Mouse (Mus musculus) left cerebral cortex, adult 11 months (tissue): ENCODE data around the gene 4930426L09Rik.
A peak's percentile ranks its signal among the peaks of the same experiment; 100 is the strongest.

Source experiments
- DNase-seq: peaks from one replicate; pipeline ENCODE4 v3.0.0; 2022; ENCODE audit warnings: low spot score

4930426L09Rik gene

DNA sequence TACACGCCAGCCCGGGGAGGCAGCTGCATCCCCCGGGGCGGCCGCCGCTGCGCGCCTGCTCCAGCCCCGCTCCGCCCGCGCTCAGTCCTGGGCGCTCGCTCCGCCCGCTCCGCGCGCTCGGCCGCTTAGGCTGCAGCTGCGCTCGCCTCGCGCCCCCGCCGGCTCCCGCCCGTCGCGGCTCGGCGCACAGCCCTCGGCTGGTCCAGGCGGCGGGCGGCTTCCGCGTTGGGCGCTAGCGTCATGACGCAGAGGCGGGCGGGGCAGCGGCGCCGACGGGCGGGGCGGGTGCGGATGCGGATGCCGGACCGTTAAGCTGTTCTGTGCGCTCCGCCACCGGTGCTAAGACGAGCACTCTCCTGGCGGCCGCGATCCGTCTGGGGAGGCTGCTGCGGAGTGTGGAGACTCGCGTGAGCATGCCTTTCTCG, at the start of gene 4930426L09Rik, which contains the start of gene Pip4k2a:
Gene 4930426L09Rik, plus strand, starts transcription at position 290 of the 425 bp plus-strand sequence.
Gene Pip4k2a, minus strand, starts transcription at position 73 of the 425 bp plus-strand sequence.
- peak; percentile 89 for DNase-seq

GRCm38 (mm10) chr2:18948741-18949140, 49.4 kb upstream of the 4930426L09Rik start:
- no peak for DNase-seq

GRCm38 (mm10) chr2:18950758-18951157, 47.4 kb upstream of the 4930426L09Rik start:
- DNase-seq: no peak

DNA sequence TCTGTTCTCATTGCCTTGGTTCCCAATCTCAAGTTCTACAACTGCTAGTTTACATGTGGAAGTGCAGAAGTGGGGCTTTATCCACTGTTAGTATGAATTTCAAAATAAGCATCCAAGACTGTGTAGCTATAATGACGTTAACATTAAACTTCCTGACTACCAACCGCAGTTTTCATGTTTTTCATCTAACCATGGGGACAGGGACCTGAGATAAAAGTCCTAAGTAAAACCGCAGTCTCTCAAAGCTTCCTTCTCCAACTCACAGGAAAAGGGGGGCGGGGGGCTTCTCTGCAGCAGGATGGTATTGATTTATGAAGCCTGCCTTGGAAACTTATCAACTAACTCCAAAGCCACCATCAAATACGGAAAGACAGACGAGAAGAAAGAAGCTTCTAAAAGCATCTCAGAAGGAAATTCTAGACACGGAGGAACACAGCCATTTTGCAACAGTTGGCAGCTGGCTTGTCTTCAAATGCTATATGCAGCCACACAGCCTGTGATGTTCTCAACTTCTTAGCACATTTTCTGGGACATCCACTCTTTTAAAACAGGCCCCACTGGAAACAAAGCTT, 46.0 kb upstream of the 4930426L09Rik start:
- DNase-seq: peak; percentile 32

GRCm38 (mm10) chr2:18954422-18954821, 43.7 kb upstream of the 4930426L09Rik start:
- DNase-seq: no peak

DNA sequence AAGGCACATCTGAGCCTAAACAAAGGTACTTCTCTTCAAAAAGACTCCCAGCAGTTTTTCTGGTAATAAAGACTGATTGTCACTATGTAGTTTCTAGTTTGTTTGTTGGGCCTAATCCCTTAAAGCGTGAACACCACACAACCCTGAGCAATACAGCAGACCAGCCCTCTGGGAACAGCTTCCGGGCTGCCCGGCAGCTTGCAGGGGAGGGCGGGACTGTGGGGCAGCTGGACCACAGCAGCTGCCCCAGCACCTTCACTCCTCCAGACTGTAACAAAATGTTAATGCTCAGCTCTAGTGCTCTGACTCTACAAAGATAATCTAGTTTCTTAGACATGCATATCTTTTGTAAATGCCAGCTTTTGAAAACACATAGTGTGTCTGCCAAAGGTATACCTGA, 43.1 kb upstream of the 4930426L09Rik start:
- DNase-seq: no peak

DNA sequence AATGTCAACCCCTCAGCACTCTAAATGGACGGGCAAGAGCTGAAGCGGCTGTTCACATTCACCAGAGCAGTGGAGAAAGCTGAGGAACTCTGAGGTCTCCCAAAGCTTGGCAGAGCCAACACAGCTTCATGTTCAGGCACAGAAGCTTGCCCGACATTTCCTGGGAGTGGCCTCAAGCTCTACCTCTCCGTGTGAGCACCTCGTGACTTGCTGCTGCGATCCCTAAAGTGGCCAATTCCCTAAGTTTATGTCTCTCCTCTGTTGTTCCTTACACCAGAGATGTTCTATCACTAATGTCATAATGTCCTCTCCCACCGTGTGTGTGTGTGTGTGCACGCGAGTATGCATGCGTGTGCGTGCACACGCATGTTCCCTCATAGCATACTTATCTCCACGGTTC, 42.5 kb upstream of the 4930426L09Rik start:
- DNase-seq: no peak

DNA sequence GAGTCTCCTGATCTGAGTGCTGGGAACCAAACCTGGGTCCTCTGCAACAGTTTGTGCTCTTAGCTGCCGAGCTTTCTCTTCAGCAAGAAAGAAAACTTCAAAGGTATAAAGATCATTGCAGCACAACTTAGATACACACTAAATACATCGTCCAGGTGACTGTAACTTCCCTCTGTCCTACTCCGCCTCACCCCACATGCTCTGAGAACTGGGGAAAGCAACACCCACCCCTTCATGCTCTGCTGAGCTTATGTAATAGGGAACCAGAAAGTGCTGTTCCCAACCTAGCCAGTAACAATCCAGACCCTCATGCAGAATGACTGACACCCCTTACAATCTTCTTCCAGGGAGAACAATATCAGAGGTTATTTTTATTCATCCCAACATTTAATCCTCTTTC, 41.7 kb upstream of the 4930426L09Rik start:
- DNase-seq: no peak

DNA sequence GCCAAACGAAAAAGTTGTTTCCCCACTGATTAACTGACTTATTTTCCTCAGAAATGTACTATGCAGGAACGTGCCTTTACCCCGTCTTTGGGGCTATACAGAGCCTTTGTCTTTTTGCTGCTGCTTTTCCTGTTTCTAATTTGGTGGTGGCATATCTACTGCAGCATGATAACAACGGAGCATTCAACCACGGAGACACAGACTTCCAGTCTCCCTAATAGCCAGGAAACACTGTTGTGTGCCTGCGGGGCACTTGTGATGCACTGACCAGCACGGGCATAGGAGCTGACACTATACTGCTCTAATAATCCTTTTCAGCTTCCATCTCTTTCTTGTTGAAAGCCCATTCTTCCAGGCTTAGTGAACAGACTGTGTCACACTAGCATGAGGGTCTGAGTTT, 41.2 kb upstream of the 4930426L09Rik start:
- DNase-seq: no peak

- no peak for DNase-seq
Measured at GRCm38 (mm10) chr2:18957459-18957858, 40.7 kb upstream of the 4930426L09Rik start.

DNA sequence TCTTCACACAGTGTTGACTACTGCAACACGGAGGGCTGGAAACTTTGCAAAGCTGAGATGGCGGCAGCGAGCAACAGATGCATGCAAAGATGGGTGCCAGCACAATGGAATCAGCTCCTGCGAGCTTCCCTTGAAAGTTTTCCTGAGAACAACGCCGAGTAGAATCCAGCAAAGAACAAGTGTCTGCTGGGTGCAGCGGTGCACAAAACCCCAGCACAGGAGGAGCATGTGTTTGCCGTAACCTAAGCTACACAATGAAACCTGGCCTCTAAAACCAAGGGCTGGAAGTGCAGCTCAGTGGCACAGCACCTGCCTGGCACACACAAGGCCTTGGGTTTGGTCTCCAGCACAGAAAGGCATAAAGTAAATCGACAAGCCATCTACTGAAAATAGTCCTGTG, 40.1 kb upstream of the 4930426L09Rik start:
- no peak for DNase-seq

DNA sequence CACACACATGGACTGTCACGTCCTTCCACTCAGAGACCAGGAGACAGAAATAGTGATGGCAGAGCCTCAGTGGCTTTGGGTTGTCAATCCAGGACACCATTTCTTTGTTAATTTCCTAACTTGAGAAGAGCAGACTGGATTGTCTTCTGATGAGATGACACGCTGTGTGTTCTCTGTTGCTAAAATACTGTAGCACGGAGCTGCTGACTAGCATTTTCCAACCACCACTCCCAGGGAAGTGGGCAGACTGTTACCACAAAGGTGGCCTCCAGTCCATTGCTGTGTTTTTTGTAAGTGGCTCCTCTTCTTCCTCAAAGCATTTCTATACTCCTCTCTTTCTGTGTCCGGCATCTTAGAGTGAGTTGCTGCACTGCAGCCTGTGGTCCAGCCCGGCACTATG, 39.6 kb upstream of the 4930426L09Rik start:
- DNase-seq: no peak

GRCm38 (mm10) chr2:18959008-18959407, 39.1 kb upstream of the 4930426L09Rik start:
- DNase-seq: no peak

- DNase-seq: no peak
Measured at GRCm38 (mm10) chr2:18959558-18959957, 38.6 kb upstream of the 4930426L09Rik start.

- no peak for DNase-seq
Measured at GRCm38 (mm10) chr2:18960376-18960973, 37.7 kb upstream of the 4930426L09Rik start.

GRCm38 (mm10) chr2:18962502-18962901, 35.6 kb upstream of the 4930426L09Rik start:
- no peak for DNase-seq

DNA sequence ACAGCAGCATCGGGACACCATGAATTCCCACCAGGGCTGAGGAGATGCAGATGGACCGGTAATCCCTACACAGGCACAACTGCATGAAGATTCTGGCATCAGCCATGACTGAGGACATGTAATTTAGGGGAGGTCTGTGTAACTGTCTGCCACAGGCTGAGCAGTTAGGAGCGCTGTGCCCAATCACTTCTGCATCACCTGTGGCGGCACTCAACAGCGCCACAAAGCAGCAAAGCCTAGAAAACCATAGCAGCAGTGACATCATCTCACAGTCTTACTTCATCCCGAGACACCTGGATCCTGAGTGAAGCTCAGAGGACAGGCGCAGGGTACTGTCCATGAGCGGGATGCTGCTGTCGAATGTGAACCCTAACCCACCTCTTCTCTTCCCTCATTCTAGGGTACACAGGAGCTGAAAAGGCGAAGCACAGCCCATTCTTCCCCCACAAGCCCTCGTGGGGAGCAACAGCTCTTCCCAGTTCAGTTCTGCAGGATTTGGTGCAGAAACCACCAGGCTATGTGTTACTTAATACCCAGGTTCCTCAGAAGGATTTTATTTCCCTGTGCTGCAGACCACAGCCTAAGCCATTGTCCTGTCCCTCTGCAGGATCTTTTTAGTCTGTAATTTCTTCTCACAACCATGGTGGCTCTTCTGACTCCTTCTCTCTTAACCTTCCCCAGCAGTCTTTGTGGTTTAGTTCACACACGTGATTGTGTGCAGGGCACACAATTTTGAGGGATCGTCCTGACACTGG, 34.7 kb upstream of the 4930426L09Rik start:
- DNase-seq: no peak

DNA sequence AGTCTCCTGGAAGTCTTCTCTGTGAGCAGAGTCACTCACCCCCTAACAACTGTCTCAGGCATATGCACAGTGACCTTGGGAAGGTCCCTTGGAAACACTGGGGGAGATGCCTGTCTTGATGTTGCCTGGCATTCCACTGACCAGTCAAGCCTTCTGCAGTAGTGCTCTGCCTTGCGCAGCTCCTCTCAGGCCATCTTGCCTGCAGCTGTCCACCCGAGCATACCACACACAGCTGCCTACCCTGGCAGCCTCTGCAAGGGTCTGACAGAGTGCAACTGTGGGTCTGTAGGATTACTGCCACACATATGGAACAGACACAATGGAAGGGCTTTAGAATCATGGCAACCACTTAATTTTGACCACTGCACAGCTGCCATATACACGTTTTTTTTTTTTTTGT, 33.0 kb upstream of the 4930426L09Rik start:
- DNase-seq: no peak

DNA sequence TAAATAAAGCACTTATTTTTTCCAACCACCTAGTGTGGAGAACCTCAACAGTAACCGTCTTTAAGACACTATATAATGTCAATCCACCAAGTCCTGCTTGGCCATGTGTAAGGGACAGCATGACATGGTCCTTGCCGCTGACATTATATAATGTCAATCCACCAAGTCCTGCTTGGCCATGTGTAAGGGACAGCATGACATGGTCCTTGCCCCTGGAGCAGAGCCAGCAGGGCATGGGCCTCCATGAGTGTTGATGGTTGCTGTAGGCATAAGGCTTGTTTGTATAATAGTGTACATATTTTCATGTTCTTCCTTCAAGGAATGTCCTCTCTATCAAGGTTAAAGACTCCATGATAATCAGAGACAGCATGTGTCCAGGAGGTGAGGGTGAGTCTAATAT, 32.2 kb upstream of the 4930426L09Rik start:
- no peak for DNase-seq

DNA sequence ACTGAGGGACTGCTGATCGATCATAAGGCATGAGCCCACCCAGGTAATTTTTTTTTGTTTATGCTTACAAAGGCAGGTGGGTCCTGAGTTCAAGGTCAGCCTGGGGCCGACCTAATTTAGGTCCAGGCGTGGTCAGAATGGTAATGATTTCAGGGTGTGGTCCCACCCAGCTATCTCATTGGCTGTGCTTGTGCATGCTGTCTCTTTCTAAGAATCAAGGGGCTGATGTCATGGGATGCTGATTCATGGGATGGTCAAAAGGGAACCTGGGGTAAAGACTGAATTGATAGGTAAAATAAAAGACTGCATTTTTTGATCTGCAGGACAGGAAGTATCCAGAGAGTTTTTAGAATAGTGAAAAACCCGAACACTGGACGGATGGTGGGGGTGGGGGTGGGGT, 31.6 kb upstream of the 4930426L09Rik start:
- DNase-seq: no peak

DNA sequence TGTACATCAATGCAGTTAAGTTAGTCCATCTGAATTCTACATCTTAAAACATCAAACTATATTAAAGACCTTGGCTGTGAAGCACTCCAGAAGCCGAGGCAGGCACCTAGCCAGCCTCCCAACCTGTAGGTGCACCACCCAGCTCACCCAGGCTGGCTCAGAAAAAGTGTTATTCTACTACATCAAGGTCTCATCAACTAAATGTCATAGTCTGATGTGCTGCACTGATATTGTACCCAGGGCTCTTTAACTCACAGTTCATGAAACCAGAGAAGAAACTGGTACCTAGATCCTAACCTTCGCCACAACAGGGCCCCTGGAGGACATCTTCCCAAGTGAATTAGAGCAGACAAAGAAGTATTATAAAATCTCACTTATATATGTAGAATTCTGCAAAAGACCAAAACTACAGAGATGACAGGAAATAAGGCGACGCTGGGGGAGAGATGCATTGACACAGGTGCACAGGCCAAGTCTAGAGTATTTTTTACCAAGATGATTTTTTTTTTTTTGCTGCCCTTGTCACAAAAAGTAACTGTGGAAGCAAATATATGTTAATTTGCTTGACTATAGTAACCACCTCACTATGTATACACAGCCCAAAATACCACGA, 30.6 kb upstream of the 4930426L09Rik start:
- no peak for DNase-seq

- no peak for DNase-seq
Measured at GRCm38 (mm10) chr2:18969066-18969681, 29.0 kb upstream of the 4930426L09Rik start.
